Mouse (Mus musculus): ENCODE results near the gene Slit1.

The Slit1 gene

GRCm38 (mm10) chr19:41723337-41723736, 20.1 kb downstream of the Slit1 start:
- DNase-seq: no peak

DNA sequence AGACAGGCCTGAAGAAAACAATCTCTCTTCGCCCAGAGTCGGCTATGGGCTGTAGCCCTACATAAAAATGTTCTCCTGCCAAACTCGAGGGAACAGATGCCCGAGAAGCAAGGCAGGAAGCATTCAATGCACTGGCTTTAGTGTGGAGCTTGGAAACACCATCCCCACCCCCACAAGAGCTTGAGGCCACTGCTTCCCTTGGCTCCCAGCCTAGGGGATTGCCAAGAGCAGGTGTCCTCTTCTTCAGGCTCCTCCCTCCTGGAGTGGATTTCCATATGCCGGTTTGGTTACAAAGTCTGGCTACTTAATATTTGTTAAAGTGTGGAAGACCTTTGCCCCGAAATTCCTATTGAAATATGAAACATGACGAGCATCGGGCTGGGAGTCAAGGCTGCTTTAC, 24.0 kb downstream of the Slit1 start:
- no peak for DNase-seq

- no peak for DNase-seq
Observed at GRCm38 (mm10) chr19:41716233-41717218, 26.9 kb downstream of the Slit1 start.

- no peak for DNase-seq
Observed at GRCm38 (mm10) chr19:41714431-41714917, 29.0 kb downstream of the Slit1 start.

- no peak for DNase-seq
Observed at GRCm38 (mm10) chr19:41712829-41713228, 30.6 kb downstream of the Slit1 start.

- DNase-seq: no peak
Observed at GRCm38 (mm10) chr19:41711665-41712064, 31.8 kb downstream of the Slit1 start.

GRCm38 (mm10) chr19:41709497-41710165, 33.8 kb downstream of the Slit1 start:
- no peak for DNase-seq

- no peak for DNase-seq
Observed at GRCm38 (mm10) chr19:41707850-41708249, 35.6 kb downstream of the Slit1 start.

DNA sequence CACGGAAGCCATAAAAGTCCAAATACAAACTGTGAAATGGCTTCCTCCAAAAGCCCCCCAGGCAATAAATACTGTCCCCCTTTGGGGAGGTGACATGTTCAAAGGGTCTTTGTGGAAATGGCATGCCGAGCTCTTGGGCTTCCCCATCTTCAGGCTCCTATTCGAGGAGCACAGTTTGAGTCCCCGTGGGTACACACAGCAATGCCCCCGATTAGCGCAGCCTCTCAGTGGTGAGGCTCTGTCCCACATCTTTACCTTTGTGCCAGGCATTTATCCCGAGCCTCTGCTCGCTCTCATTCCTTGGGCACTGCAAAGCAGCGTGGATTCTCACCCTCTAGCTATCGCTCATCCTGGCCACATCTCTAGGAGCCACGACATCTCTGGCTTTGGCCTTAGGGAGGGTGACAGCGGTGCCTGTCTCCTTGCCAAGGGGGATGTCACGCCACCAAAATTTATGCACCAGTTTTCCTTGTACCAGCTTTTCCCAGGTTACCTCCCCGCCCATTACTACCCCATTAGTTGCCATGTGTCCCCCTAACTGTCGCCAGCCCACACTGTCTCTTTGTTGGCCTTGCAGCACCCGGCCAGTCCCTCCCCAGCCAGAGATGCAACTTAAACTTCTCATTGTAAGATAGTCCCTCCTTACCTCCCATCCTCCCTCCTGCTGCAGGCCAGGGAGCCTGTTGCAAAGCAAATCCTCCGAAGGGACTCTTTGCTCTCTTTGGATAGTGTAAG, 37.2 kb downstream of the Slit1 start:
- DNase-seq: no peak

- no peak for DNase-seq
Observed at GRCm38 (mm10) chr19:41705416-41705815, 38.0 kb downstream of the Slit1 start.

- no peak for DNase-seq
Observed at GRCm38 (mm10) chr19:41702638-41703037, 40.8 kb downstream of the Slit1 start.

DNA sequence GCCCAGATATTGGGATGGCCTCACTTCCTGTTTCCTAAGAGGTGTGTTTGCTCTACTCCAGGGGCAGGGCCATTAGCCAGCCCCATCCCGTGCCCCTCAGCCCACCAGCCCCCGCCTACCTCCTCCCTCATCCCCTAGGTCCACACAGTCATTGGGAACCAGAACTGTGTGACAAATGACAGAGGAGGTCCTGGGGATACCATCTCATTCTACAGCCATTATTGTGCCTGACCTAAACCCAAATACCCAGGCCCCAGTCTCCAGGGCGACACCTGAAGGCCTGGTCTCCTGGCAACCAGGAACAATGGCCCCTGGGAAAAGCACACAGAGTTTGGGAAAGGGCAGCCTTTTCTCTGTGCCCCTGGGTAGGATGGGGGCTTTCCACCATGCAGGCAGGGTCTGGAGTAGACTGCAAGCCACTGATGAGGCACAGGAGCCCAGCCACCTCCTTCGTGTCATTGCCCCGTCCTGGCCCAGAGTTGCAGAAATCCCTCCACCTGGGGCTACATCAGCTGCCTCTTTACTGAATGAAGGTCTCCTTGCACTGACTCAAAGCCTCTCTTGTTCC, 44.5 kb downstream of the Slit1 start:
- no peak for DNase-seq

GRCm38 (mm10) chr19:41697807-41698515, 45.5 kb downstream of the Slit1 start:
- DNase-seq: no peak

- no peak for DNase-seq
Observed at GRCm38 (mm10) chr19:41697111-41697806, 46.2 kb downstream of the Slit1 start.

- DNase-seq: no peak
Observed at GRCm38 (mm10) chr19:41696443-41696842, 47.0 kb downstream of the Slit1 start.

GRCm38 (mm10) chr19:41695046-41695445, 48.4 kb downstream of the Slit1 start:
- no peak for DNase-seq

DNA sequence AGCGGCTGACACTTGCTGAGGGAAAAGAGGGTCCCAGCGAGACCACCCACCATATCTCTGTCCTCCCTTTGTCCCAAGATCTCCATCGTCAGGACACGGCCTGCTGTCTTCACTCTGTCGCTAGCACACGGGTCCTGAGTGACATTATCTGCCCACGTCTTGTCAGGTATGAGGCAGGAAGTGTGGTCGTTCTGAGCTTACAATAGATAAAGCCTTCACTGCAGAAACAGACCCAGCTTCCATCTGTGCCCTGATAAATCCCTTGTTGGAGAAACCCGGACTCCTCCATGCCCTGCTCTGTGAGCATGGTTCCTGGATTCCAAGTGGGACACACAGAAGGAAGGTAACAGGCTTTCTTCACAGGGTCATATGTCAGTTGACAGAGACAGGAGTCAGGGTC, 48.9 kb downstream of the Slit1 start:
- no peak for DNase-seq

DNA sequence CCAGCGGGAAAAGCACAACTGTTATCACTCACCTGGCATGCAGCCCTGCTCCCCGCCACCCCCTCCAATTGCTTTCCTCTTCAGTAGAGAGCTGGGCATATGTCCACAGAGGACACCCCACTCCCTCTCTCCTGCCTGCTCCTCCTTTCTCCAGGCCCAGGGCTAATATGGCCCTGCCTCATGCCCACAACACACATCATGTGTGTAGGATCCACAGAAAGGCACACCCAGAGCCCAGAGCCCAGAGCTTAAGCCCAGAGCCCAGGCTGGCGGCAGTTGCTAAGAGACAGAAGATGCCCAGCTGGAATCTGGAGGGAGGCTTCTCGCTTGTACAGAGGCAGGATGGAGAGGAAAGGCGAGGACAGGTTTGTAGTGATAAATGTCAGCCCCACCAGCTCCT, 49.7 kb downstream of the Slit1 start:
- no peak for DNase-seq

DNA sequence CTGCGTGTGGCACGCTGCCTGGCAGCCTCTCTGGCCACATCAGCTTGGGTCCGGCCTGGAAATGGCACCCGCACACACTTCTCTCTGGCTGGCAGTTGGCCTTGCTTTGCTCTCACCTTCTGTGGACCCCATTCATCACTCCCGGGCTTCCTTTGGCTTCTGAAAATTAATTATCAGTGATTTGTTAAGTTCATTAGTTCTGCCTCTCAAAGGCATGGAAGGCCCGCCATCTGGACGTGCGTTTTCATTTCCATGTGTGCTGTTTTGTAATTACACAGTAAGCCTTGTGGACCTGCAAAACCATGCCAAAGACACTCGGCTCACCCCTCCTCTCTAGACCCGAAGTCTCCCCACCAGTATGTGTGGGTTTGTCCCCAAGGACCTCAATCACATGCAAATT, 53.4 kb downstream of the Slit1 start:
- DNase-seq: no peak

DNA sequence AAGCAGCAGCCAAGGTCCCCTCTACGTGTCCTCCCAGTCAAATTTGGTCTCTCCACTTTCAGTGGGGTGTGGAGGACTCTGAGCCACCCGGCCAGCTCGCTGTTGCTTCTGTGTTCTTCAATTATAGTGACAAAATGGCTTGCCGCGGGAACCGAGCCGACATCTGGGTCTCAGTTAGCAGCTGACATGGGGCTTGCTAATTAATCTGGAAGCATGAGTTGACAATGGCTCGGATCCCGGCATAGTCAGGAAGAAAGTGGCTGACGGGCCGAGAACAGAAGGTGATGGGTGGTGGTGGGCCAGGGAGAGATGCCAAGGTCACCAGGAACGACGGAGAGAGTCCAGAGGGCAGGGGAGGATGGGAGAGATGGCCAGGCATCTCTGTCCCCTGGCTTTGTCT, 55.2 kb downstream of the Slit1 start:
- no peak for DNase-seq

GRCm38 (mm10) chr19:41687836-41688235, 55.6 kb downstream of the Slit1 start:
- DNase-seq: no peak

Data from thymus, adult 18-20 months (tissue).